Mouse (Mus musculus) heart, postnatal 0 days (tissue): Measurements from ENCODE around the gene Dcun1d5. TPM values are rescaled to one million over a fixed set of nuclear protein-coding genes. Genes with fewer than 3 reads are reported as not detected.

Source experiments
- ATAC-seq: fragments of 200-750 bp; cut with Nextera tagmentation; 2 replicates; pipeline ENCODE4 v1.8.0; 2017; ENCODE audit warnings: low read depth, moderate number of reproducible peaks, moderate library complexity; ENCODE audit not compliant: insufficient read depth
- DNase-seq: peaks from one replicate; pipeline ENCODE4 v3.0.0-alpha.2; 2016; ENCODE audit warnings: low spot score
- H3K27ac ChIP-seq: fragments of 300-500 bp; sonication (generic); 2 replicates; pipeline ENCODE4 v1.5.1; 2014; ENCODE audit warnings: low read depth, mild to moderate bottlenecking
- H3K27me3 ChIP-seq: fragments of 300-500 bp; sonication (generic); 2 replicates; pipeline ENCODE4 v1.6.1; 2014; ENCODE audit warnings: low read length, mixed read lengths; ENCODE audit not compliant: control insufficient read depth, insufficient read depth
- H3K36me3 ChIP-seq: fragments of 300-500 bp; sonication (generic); replicated peaks from 2 replicates; pipeline ENCODE4 v1.6.1; 2014; ENCODE audit warnings: low read length, mixed read lengths; ENCODE audit not compliant: control insufficient read depth, insufficient read depth
- H3K4me1 ChIP-seq: fragments of 300-500 bp; sonication (generic); 2 replicates; pipeline ENCODE4 v1.6.1; 2014; ENCODE audit warnings: antibody characterized with exemption; ENCODE audit not compliant: control insufficient read depth, insufficient read depth
- H3K4me2 ChIP-seq: fragments of 300-500 bp; sonication (generic); 2 replicates; pipeline ENCODE4 v1.6.1; 2014; ENCODE audit warnings: low read depth, mild to moderate bottlenecking, low read length, moderate library complexity
- H3K4me3 ChIP-seq: fragments of 300-500 bp; sonication (generic); 2 replicates; pipeline ENCODE4 v1.5.1; 2014; ENCODE audit warnings: low read depth, low read length
- H3K9ac ChIP-seq: fragments of 300-500 bp; sonication (generic); replicated peaks from 2 replicates; pipeline ENCODE4 v1.6.1; 2014; ENCODE audit warnings: low read depth, low read length, mixed read lengths
- H3K9me3 ChIP-seq: fragments of 300-500 bp; sonication (generic); replicated peaks from 2 replicates; pipeline ENCODE4 v1.6.1; 2016; ENCODE audit warnings: low read length; ENCODE audit not compliant: control insufficient read depth
- CTCF ChIP-seq: IDR thresholded peaks from 2 replicates; pipeline ENCODE4 v1.5.1; 2016; ENCODE audit warnings: antibody characterized with exemption, control low read depth, low read depth
- EP300 ChIP-seq: IDR thresholded peaks from 2 replicates; pipeline ENCODE4 v1.6.1; 2016; ENCODE audit warnings: antibody characterized with exemption, low read depth
- WGBS: fragments of 180-500 bp; shearing (Covaris S2); extraction: QIAGEN DNeasy Blood & Tissue Kit; methylation state at CpG from one replicate; pipeline ENCODE4 v1.1.7; 2014; 5-methylcytosine and 5-hydroxymethylcytosine counted together
- polyA plus RNA-seq: library from polyadenylated mRNA; unstranded; fragments of >200 nt; fragmentation: Nextera tagmentation; extraction: Ambion mirVana; gene quantifications from 2 replicates; pipeline ENCODE4 v1.2.1, GENCODE M21; 2015
- total RNA-seq: library from RNA; depleted of rRNA; stranded (reverse); fragments of >200 nt; gene quantifications from 2 replicates; pipeline ENCODE4 v1.2.3, GENCODE M21; 2014; ENCODE audit warnings: low replicate concordance; rRNA removed

The Dcun1d5 gene
- total and polyA plus RNA-seq, 2 experiments from 2014 or later = 50.6 to 86.1 TPM

GRCm38 (mm10) chr9:7252797-7253654, 68.7 kb downstream of the Dcun1d5 start:
- Histone ChIP-seq H3K4me2 (no peak overlapping the region), H3K36me3 (no peaks in the 10 kb centered on the region), H3K9ac (no peak overlapping the region), H3K27me3 (no peaks in the 10 kb centered on the region), H3K4me1 (no peaks in the 10 kb centered on the region), H3K4me3 (no peak overlapping the region), H3K27ac (no peak overlapping the region), H3K9me3 (no peaks in the 10 kb centered on the region)
- DNase-seq = no peak
- WGBS = 52% methylated on average over 1 of the region's 1 CpGs
- no peak for TF ChIP-seq EP300
- TF ChIP-seq CTCF = no peak
- no peak for ATAC-seq

Other genes with a start within 250 kb of the Dcun1d5 start
- gene Dync2h1, start 74 bp upstream of the Dcun1d5 start, total RNA-seq = 6.4 and 8.6 TPM in 2 replicates
- 3.2 and 3.7 TPM in 2 replicates for gene Dync2h1, start 74 bp upstream of the Dcun1d5 start, polyA plus RNA-seq
- 0.35 TPM in 1 of 2 replicates, not detected in the other for gene Mmp13, start 88.0 kb downstream of the Dcun1d5 start, total RNA-seq
- 0.23 and 0.25 TPM in 2 replicates for gene Mmp13, start 88.0 kb downstream of the Dcun1d5 start, polyA plus RNA-seq
- gene Mmp12, start 159.9 kb downstream of the Dcun1d5 start, total RNA-seq = 0.27 and 0.58 TPM in 2 replicates
- gene Mmp12, start 159.9 kb downstream of the Dcun1d5 start, polyA plus RNA-seq = 1.5 and 4.3 TPM in 2 replicates
- gene Mmp1b, start 203.5 kb downstream of the Dcun1d5 start, total RNA-seq = not detected in 2 replicates
- gene Mmp1b, start 203.5 kb downstream of the Dcun1d5 start, polyA plus RNA-seq = not detected in 2 replicates